Mouse (Mus musculus): ENCODE measurements at regions not wholly inside any gene's neighbourhood (a gene's known extent, or its start where the extent isn't known, plus 50 kb on each side); places are given as distances from the start of the nearest gene placed in this dataset.

DNA sequence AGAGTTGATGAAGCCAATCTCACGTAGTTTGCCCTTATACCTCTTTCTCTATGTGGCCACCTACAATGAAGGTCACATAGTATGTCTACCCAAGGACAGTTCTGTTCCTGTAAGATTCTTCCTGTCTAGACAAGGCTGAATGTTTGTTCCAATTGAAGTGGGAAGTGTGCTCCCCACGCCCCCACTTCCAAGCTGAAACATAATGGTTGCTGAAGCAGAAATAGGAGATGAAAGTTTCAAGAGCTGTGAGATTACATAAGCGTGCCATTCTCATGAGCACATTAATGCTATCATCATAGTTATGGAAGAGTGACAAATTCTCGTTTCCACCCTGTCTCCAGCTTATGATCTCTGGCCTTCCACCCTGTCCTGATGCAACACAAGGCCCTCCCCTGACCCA lies 320.8 kb upstream of the Vstm2b start:
- in situ Hi-C loops (cut with MboI; ENCODE audit: low pct_unique_long_range_greater_than_20kb in 1 of 2, low sequenced_read_pairs in 2 of 2, unreplicated experiment in 1 of 2): no loop called here

DNA sequence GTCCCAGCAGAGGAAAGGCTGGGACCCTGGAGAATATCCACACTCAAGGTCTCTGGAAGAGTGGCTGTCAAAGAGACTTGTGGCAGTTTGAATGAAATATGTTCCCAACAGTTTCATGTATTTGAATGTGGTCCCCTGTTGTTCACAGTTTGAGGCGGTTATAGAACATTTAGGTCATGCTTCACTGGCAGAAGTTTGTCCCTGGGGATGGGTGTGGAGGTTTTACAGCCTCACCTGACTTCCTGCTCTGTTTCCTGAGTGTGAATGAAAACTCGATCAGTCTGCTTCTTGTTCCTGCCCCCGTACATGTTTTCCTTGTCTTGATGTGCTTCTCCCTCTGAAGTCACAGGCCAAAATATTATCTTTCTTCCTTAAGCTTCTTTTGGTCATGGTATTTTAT lies 277.4 kb upstream of the Vstm2b start:
- in situ Hi-C loops (cut with MboI; ENCODE audit: low pct_unique_long_range_greater_than_20kb in 1 of 2, low sequenced_read_pairs in 2 of 2, unreplicated experiment in 1 of 2): no loop called here

DNA sequence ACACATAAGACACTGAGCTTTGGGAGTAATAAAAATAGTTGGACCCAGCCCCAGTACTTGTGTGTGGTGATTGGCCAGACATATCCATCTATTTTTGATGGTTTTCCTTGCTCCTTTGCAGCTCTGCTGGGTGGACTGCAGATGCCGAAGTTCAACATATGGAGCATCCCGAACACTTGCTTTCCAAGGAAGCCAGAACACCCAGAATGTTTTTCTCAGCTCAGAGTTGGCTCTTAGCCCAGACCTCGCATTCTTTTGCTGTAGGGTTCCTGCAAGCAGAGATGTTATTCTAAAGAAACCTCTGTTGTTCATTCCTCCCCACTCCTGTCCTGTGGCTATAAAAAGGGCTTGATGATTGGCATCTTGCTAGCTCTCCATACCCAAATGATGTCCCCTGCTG lies 275.3 kb upstream of the Vstm2b start:
- in situ Hi-C loops (cut with MboI; ENCODE audit: low pct_unique_long_range_greater_than_20kb in 1 of 2, low sequenced_read_pairs in 2 of 2, unreplicated experiment in 1 of 2): no loop called here

DNA sequence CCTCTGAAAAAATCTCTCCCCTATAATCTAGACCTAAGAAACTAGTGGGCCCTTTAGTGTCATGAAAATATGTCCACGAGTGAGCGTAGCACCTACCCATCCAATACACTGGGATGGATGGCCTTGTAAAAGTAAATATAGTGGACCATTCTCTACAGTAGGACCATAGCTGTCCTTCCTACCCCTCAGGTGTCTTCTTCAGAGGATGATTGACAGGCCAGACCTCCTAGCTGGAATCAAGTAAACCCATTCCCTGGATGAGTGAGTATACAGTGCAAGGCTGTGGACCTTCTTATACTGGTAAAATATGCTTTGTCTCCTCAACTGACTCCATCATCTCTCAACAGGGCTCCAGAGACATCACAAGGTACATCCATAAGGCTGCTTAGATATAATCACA lies 274.8 kb upstream of the Vstm2b start:
- in situ Hi-C loops (cut with MboI; ENCODE audit: low pct_unique_long_range_greater_than_20kb in 1 of 2, low sequenced_read_pairs in 2 of 2, unreplicated experiment in 1 of 2): no loop called here

DNA sequence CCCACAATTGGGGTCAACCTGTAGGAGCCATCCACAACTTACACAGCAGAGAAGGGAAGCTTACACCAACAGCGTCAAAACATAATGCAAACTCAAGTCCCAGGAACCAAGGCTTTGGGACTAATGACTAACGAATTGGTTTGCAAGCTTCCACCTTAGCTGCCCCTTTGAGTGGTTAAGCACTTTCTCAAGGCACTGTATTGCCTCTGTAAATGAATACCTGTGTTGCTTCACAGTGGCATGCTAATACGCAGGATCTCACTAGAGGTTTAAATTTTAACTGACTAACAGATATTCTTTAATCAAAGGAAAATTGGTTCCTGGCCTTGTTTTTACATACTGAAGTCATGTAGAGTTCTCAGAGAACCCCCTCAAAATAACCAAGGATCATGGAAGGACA lies 261.8 kb upstream of the Vstm2b start:
- in situ Hi-C loops (cut with MboI; ENCODE audit: low pct_unique_long_range_greater_than_20kb in 1 of 2, low sequenced_read_pairs in 2 of 2, unreplicated experiment in 1 of 2): no loop called here

DNA sequence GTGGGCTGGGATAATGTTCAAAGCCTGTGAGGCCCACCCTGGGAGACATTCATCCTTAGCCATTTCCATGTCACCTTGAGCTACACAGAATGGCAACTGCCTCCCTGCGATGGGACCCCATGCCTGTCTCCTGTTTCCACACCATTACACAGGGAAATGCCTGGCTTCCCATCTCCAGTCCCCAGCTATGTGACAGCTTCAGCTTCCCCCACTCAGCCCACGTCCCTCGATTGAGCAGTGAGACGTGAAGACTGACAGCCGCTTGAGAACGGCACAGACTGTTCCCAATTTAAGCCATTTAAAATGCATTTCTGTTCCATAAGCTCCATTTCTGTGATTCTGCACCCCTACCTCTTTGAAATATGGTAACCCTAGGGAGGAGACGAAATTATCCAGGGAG lies 243.1 kb upstream of the Vstm2b start:
- in situ Hi-C loops (cut with MboI; ENCODE audit: low pct_unique_long_range_greater_than_20kb in 1 of 2, low sequenced_read_pairs in 2 of 2, unreplicated experiment in 1 of 2): no loop called here

DNA sequence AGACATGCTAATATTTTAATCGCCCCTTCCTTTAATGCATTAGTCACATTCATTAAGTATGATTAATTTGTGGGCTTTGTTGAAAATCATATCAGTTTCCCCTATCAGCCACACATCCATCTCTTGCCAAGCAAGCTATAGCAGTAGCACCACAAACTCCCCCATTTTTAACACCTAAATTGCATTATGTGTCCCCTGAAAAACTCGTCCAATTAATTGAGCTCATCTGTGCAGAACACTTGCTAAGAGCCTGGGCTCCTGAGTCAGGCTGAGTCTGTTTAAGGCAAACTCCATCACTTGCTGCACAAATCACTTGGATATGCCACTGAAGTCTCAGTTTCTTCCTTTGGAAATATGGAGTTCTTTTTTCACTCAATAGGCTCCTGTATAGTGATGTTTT lies 242.7 kb upstream of the Vstm2b start:
- in situ Hi-C loops (cut with MboI; ENCODE audit: low pct_unique_long_range_greater_than_20kb in 1 of 2, low sequenced_read_pairs in 2 of 2, unreplicated experiment in 1 of 2): no loop called here

DNA sequence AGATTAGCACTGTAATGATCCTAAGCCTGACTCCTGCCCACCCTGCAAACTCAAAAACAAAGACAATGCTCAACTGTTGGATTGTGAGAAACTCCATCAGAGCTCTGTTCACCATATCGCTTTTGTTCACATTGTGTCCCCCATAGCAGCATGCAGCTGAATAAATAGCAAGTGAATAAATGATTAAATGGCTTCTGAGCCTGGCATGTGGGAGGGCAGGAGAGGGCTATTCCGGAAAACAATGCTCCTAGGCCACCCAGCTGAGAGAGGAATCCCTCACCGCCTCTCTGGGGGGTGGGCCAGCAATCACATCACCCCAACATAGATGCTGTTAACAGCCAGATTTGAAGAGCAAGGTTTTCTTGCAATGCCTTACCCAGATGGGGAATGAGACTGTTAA lies 238.5 kb upstream of the Vstm2b start:
- in situ Hi-C loops (cut with MboI; ENCODE audit: low pct_unique_long_range_greater_than_20kb in 1 of 2, low sequenced_read_pairs in 2 of 2, unreplicated experiment in 1 of 2): no loop called here

DNA sequence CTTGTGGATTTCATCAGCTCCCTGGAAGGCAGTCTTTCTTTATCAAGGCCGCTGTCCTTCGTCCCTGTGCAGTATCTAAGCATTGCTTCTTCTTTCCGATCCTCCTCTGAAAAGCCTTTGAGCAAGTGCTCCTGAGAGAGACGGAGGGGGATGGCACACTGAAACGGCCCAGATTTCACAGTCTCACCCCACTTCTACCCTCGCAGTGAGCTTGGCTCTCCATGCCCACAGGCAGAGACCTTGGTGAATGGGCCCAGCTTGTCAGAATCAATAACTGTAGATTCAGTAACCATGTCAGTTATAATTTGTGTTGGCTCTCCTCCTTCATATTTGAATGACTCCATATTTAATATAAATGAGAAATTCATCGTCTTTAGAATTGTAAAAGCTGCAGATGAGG lies 234.3 kb upstream of the Vstm2b start:
- in situ Hi-C loops (cut with MboI; ENCODE audit: low pct_unique_long_range_greater_than_20kb in 1 of 2, low sequenced_read_pairs in 2 of 2, unreplicated experiment in 1 of 2): no loop called here

DNA sequence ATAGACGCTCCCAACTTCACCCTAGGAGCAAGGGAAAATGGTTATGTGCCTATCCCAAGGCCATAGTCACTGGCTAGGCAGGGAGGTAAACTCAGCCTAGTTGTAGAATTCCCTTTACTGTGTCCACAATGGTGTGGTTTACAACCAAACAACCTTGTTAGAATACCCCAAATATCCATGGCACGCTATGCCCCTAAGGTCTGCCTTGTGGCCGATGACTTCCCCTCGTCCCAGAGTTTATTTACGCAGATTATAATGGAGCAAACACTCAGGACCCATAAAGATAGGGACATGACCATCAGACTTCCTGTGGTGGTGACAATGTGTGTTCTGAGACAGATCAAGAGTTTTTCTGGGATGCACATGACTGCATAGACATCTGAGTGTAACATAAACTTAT lies 231.5 kb upstream of the Vstm2b start:
- in situ Hi-C loops (cut with MboI; ENCODE audit: low pct_unique_long_range_greater_than_20kb in 1 of 2, low sequenced_read_pairs in 2 of 2, unreplicated experiment in 1 of 2): no loop called here

DNA sequence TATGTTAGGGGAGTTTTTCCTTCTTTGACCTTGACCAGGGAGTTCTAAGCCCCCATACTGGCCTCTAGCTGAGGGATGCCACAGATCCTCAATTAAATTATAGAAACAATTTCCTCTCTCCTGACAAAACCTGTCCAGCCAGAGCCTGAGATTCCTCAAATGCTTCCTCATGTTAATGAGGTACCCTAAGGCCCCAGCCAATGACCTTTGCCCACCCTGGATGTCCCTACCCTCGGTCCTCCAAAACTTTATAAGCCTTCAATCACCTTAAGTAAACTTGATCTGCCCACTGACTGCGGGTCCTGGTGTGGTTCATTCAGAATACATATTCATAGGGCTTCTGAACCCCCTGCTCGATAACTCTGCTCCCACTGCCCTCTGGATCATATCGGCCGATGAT lies 227.7 kb upstream of the Vstm2b start:
- in situ Hi-C loops (cut with MboI; ENCODE audit: low pct_unique_long_range_greater_than_20kb in 1 of 2, low sequenced_read_pairs in 2 of 2, unreplicated experiment in 1 of 2): loop anchor here in 1 of 2 experiments (10.0 kb wide), 1 partner anchor 64 kb away; no protein-coding TSS in a partner anchor

DNA sequence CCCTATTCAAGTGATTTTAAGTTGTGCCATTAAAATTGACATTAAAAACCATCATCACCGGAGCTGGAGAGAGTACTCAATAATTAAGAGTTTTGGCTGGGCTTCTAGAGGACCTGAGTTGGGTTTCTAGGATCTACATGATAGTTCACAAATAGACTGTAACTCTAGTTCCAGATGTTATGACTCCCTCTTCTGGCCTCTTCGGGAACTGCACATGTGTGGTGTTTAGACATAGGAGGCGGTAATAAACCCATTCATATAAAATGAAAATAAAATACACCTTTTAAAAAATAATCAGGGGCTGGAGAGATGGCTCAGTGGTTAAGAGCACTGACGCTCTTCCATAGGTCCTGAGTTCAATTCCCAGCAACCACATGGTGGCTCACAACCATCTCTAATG lies 227.1 kb upstream of the Vstm2b start:
- in situ Hi-C loops (cut with MboI; ENCODE audit: low pct_unique_long_range_greater_than_20kb in 1 of 2, low sequenced_read_pairs in 2 of 2, unreplicated experiment in 1 of 2): loop anchor here in 1 of 2 experiments (10.0 kb wide), 1 partner anchor 64 kb away; no protein-coding TSS in a partner anchor

DNA sequence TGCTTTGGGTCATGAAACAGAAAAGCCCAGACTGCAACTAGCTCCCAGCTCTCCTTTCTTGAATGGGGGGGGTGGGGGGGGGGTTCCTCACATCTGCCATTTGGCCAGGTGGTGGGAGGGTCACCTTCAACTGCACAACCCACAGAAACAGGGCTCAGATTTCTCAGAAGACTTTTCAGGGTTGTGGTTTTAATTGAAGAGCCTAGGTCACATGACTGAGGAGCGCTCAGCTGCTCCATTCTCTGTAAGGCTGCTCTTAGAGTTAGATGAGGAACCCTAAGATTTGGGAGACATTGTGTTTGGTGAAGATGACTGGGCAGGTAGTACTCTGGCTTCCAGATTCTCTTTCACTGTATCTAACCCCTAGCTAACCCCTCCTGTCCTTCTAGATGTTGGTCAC lies 225.8 kb upstream of the Vstm2b start:
- in situ Hi-C loops (cut with MboI; ENCODE audit: low pct_unique_long_range_greater_than_20kb in 1 of 2, low sequenced_read_pairs in 2 of 2, unreplicated experiment in 1 of 2): loop anchor here in 1 of 2 experiments (10.0 kb wide), 1 partner anchor 62 kb away; no protein-coding TSS in a partner anchor

DNA sequence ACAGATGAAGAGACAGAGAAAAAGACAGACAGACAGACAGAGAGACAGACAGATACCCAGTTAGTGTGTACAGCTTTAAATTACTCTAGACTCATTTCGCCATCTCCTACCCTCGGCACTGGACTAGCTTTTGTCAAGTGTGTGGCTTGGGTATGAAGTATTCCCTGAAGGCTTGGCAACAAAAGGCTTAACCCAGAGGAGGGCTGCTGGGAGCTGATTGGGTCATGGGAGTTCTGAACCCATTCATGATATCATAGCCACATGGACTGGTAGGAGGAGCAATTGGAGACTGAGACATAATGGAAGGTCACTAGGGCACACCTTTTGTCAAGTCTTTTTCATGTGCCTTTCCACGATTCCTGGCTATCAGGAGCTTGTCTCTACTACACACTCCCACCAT lies 223.7 kb upstream of the Vstm2b start:
- in situ Hi-C loops (cut with MboI; ENCODE audit: low pct_unique_long_range_greater_than_20kb in 1 of 2, low sequenced_read_pairs in 2 of 2, unreplicated experiment in 1 of 2): loop anchor here in 1 of 2 experiments (10.0 kb wide), 1 partner anchor 60 kb away; no protein-coding TSS in a partner anchor

DNA sequence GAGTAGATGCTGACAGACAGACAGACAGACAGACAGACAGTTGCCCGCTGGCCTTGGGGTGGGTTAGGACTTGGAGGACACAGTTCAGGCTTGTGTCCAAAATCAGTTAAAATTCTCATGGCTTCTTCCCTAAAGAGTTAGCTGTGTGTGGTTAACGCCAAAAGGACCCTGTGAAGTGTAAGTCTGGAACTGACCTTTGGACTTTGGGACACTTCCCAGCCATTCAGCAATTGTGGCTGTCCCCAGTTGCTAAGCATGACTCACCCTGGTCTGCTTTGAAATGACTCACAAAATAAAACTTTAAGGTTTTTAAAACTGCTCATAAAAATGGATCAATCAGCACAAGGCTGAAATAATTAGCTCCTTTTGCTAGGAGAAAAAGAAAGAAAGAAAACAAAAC lies 220.5 kb upstream of the Vstm2b start:
- in situ Hi-C loops (cut with MboI; ENCODE audit: low pct_unique_long_range_greater_than_20kb in 1 of 2, low sequenced_read_pairs in 2 of 2, unreplicated experiment in 1 of 2): loop anchor here in 1 of 2 experiments (10.0 kb wide), 1 partner anchor 57 kb away; no protein-coding TSS in a partner anchor

DNA sequence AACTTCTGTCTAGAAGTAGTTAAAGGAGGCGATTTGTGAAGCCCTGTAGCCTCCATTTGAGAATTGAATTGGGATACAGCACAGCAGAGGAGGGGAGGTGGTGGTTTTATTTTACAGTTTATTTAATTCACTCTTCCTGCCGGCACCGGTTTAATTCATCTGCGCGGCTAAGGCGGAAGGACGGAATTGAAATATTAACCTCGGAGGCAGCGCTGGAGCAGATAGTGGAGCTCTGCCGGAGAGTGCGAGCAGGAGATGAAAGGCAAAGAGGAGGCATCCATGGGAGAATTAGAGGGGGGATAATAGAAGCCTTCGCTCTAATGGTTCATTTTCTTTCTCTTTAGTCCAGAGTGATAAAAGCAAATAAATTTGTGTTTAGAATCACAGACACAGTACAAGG lies 217.6 kb upstream of the Vstm2b start:
- in situ Hi-C loops (cut with MboI; ENCODE audit: low pct_unique_long_range_greater_than_20kb in 1 of 2, low sequenced_read_pairs in 2 of 2, unreplicated experiment in 1 of 2): no loop called here

DNA sequence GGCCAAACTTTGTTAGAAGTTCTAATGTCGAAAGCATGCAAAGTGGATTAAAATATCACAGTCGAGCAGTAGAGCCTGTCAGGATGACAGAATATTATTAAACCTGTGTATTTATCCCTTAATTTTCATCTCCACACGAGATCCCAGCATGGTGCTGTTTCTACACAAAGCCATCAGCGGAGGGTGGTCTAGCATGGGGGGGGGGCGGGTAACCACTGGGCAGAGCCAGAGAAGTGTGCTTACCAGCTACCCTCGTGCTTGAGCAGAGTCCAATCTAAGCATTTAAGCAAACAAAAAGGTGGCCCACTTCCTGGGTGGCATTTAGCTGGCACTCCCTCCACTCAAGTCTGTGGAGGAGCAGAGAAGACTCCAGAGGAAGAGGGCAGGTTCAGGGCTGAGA lies 217.1 kb upstream of the Vstm2b start:
- in situ Hi-C loops (cut with MboI; ENCODE audit: low pct_unique_long_range_greater_than_20kb in 1 of 2, low sequenced_read_pairs in 2 of 2, unreplicated experiment in 1 of 2): no loop called here

DNA sequence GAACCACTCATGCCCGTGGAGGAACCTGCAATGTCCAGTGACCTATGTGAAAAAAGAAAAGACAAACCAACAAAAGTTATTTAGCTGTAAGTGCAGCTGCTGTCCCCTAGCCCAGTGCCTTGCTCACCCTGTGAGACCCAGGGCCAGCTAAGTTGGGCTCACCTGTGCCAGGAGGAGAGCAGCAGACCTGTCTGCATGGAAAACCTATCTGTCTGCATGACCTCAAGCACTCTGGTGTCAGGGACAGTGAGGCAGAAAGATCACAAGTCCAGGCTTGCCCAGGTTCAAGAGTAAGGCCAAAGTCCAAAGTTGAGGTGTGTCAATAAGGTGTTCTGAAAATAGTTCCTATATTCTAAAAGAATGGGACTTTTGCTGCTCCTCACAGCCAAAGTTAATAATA lies 215.0 kb upstream of the Vstm2b start:
- in situ Hi-C loops (cut with MboI; ENCODE audit: low pct_unique_long_range_greater_than_20kb in 1 of 2, low sequenced_read_pairs in 2 of 2, unreplicated experiment in 1 of 2): no loop called here

DNA sequence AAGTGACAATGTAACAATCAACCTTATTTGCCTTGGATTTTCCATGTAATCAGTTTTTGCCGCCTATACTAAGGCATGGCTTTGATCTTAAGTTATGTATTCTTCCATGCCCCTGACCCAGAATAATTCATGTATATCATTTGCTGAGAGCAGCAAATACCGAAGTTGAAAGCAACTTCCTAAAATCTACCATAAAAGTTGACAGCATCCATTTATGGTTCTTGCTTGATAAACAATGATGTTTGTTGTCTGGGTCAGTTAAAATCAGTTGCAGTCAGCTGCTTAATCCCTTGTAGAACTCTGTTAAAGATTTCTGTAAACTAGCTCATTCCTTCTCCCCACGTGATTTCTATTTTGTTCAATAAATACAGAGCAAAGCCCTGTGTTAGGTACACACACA lies 214.5 kb upstream of the Vstm2b start:
- in situ Hi-C loops (cut with MboI; ENCODE audit: low pct_unique_long_range_greater_than_20kb in 1 of 2, low sequenced_read_pairs in 2 of 2, unreplicated experiment in 1 of 2): no loop called here

DNA sequence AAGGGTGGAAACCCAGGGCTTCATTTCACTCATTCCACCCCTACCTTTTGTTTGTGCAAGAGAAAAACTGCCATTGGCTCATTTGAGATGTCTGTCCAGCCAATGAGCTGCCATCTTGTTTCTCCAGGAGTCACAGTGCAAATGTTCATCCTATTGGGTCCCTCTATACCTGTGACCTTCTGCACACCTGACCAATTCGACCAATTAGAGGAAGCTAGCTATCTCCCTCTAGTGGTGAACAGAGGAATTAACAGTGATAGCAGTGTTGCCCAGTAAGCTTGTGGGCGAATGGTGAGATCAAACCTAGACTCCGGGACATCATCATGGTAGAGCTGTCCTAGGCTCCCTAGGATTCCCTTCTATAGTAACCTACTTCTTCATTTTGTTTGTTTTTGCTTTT lies 211.1 kb upstream of the Vstm2b start:
- in situ Hi-C loops (cut with MboI; ENCODE audit: low pct_unique_long_range_greater_than_20kb in 1 of 2, low sequenced_read_pairs in 2 of 2, unreplicated experiment in 1 of 2): no loop called here

DNA sequence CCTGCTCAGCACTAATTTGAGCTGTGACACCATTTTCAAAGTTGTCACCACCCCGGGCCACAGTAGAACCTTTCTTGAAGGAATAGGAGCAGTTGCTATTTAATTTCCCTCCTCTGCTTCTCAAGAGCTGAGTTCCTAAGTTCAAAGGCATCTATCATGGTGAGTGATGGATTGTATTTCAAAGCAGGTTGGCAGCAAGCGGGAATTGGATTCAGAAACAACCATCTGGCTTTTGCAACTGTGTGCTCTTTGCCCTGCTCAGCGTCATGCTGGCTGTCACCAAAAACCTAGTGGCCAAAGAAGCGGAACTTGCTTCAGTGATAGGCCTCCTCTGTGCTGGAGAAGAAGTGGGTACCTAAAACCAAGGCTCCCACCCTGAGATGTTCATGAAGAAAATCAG lies 209.6 kb upstream of the Vstm2b start:
- in situ Hi-C loops (cut with MboI; ENCODE audit: low pct_unique_long_range_greater_than_20kb in 1 of 2, low sequenced_read_pairs in 2 of 2, unreplicated experiment in 1 of 2): no loop called here

All from mouse embryonic stem cell (cell line).